Mouse (Mus musculus): ENCODE measurements around the gene Rfc2.

DNA sequence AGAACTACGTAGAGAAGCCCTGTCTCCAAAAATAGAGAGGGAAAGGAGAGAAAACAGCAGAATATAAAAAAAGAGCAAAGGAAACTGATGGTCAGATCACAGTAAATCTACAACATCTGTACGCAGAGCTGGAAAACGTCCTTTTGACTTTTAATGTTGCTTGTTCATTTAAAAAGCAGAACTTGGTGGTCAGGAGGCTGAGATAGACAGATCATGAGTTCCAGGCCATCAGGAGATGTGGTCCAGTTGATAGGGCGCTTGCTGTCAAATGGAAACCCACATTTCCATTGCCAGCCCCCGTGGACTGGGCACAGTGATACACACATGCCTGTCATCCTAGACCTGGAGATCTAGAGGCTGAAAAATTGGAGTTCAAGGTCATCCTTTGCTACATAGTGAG, 3.6 kb downstream of the Rfc2 start:
- TF ChIP-seq MAX (IDR thresholded peaks at IDR 0.05; ENCODE audit: low read length) (no peak), TCF12 (IDR thresholded peaks at IDR 0.05; ENCODE audit: low read depth, low read length) (no peak), CHD2 (IDR thresholded peaks at IDR 0.05; ENCODE audit: low read length) (no peak), CTCF (conservative IDR thresholded peaks at IDR 0.05 in 1 of 2, IDR thresholded peaks at IDR 0.05 in 1 of 2; ENCODE audit: low read depth in 2 of 2, low read length in 2 of 2) (no peak), MYC (IDR thresholded peaks at IDR 0.05; ENCODE audit: low read depth, low read length) (no peak), POLR2AphosphoS2 (IDR thresholded peaks at IDR 0.05; ENCODE audit: low read depth, low read length) (no peak), E2F4 (IDR thresholded peaks at IDR 0.05; ENCODE audit: insufficient replicate concordance, low read depth, low read length) (no peak), RCOR1 (conservative IDR thresholded peaks at IDR 0.05; ENCODE audit: low read depth, low read length) (no peak), POLR2A (IDR thresholded peaks at IDR 0.05; ENCODE audit: low read depth, low read length) (no peak), MAFK (IDR thresholded peaks at IDR 0.05; ENCODE audit: insufficient replicate concordance, low read length) (no peak)
